Mouse (Mus musculus) cerebellum, adult 2 months (tissue): ENCODE measurements around the gene Exosc2. TPM values are rescaled to one million over a fixed set of nuclear protein-coding genes. Genes with fewer than 3 reads are reported as not detected.

Experiments used
- DNase-seq, 2 experiments: peaks; one replicate each; pipeline ENCODE4 v3.0.0; 2021
- H3K27ac ChIP-seq: fragments of 200-500 bp; 2 replicates; pipeline ENCODE4 v1.5.1; 2012; ENCODE audit warnings: low read length, control low read depth, inconsistent platforms; ENCODE audit not compliant: insufficient read depth
- H3K27me3 ChIP-seq: fragments of 200-500 bp; 2 replicates; pipeline ENCODE4 v1.6.1; 2012; ENCODE audit warnings: inconsistent platforms, mild to moderate bottlenecking, low read length, moderate library complexity; ENCODE audit not compliant: control insufficient read depth, insufficient read depth
- H3K4me1 ChIP-seq: fragments of 200-500 bp; 2 replicates; pipeline ENCODE4 v1.6.1; 2011; ENCODE audit warnings: low read length; ENCODE audit not compliant: control insufficient read depth, insufficient read depth
- H3K4me3 ChIP-seq: fragments of 200-500 bp; replicated peaks from 2 replicates; pipeline ENCODE3; 2011; ENCODE audit warnings: mild to moderate bottlenecking, low read depth, low read length, control low read depth; ENCODE audit not compliant: insufficient read depth
- CTCF ChIP-seq: fragments of 200-500 bp; IDR thresholded peaks from 2 replicates; pipeline ENCODE4 v1.5.1; 2011; ENCODE audit warnings: low read depth, mild to moderate bottlenecking, control low read depth, low read length, moderate library complexity, borderline replicate concordance; ENCODE audit not compliant: insufficient read depth
- POLR2A ChIP-seq: fragments of 200-500 bp; IDR thresholded peaks from 2 replicates; pipeline ENCODE4 v1.6.1; 2011; ENCODE audit warnings: low read length, control low read depth, borderline replicate concordance; ENCODE audit not compliant: insufficient read depth
- WGBS: fragments of 180-500 bp; shearing (Covaris S2); methylation state at CpG from one replicate; pipeline ENCODE4 v1.1.7; 2018; 5-methylcytosine and 5-hydroxymethylcytosine counted together
- polyA plus RNA-seq: library from polyadenylated mRNA; depleted of rRNA; stranded (reverse); fragments of >200 nt; gene quantifications from 2 replicates; pipeline ENCODE4 v1.2.3, GENCODE M21; 2012

Exosc2 gene
- polyA plus RNA-seq, 1 experiment, result 26.8 TPM

- Histone ChIP-seq H3K27ac (no peak overlapping the region), H3K27me3 (peaks cover 15% of the 10 kb centered on the region; the same call in 1 of the 2 replicates), H3K4me3 (no peak overlapping the region), H3K4me1 (no peaks in the 10 kb centered on the region)
- TF ChIP-seq POLR2A (no peak), CTCF (no peak)
- no peak for DNase-seq
- WGBS, result 3% methylated on average over 34 of the region's 34 CpGs
These were observed 31.7 kb upstream of the Exosc2 start for GRCm38 (mm10) chr2:31638581-31639465.

- H3K4me3 ChIP-seq, result no peak overlapping the region
- H3K4me1 ChIP-seq, result no peaks in the 10 kb centered on the region
- no peak for DNase-seq
- no peak overlapping the region for H3K27ac ChIP-seq
- no peak for TF ChIP-seq POLR2A
- no peak for TF ChIP-seq CTCF
- 0% methylated on average over 12 of the region's 13 CpGs for WGBS
- peaks cover 15% of the 10 kb centered on the region; the same call in 1 of the 2 replicates for H3K27me3 ChIP-seq
These were observed 31.1 kb upstream of the Exosc2 start for GRCm38 (mm10) chr2:31639466-31639760.

GRCm38 (mm10) chr2:31639901-31640608 is 30.5 kb upstream of the Exosc2 start, which contains the start of gene Prdm12:
TSS of gene Prdm12 (plus strand) at chr2:31640037.
- H3K27ac ChIP-seq, result no peak within 1 kb of the TSS
- no peak for TF ChIP-seq POLR2A
- no peak for TF ChIP-seq CTCF
- H3K27me3 ChIP-seq, result peaks cover 12% of the 10 kb centered on the region; the same call in 1 of the 2 replicates
- no peaks in the 10 kb centered on the region for H3K4me1 ChIP-seq
- no peak for DNase-seq
- H3K4me3 ChIP-seq, result no peak within 1 kb of the TSS
- WGBS, result 2% methylated on average over 41 of the region's 41 CpGs

- no peak overlapping the region for H3K27ac ChIP-seq
- no peak for TF ChIP-seq POLR2A
- no peak overlapping the region for H3K4me3 ChIP-seq
- peaks cover 6% of the 10 kb centered on the region; the same call in 1 of the 2 replicates for H3K27me3 ChIP-seq
- WGBS, result 1% methylated on average over 48 of the region's 48 CpGs
- no peaks in the 10 kb centered on the region for H3K4me1 ChIP-seq
- no peak for DNase-seq
These were observed 29.7 kb upstream of the Exosc2 start for GRCm38 (mm10) chr2:31640609-31641507.

GRCm38 (mm10) chr2:31641508-31641830 is 29.0 kb upstream of the Exosc2 start:
- no peak overlapping the region for H3K4me3 ChIP-seq

GRCm38 (mm10) chr2:31641929-31642328 is 28.6 kb upstream of the Exosc2 start:
- no peak for DNase-seq
- WGBS, result 4% methylated on average over 18 of the region's 18 CpGs
- no peak overlapping the region for H3K27ac ChIP-seq
- no peak for TF ChIP-seq POLR2A
- TF ChIP-seq CTCF, result no peak
- no peak overlapping the region for H3K4me3 ChIP-seq
- no peaks in the 10 kb centered on the region for H3K4me1 ChIP-seq
- peaks cover 2% of the 10 kb centered on the region; the same call in 1 of the 2 replicates for H3K27me3 ChIP-seq

More at GRCm38 (mm10) chr2:31641508-31641830, 29.0 kb upstream of the Exosc2 start:
- Histone ChIP-seq H3K27me3 (peaks cover 2% of the 10 kb centered on the region; the same call in 1 of the 2 replicates), H3K4me1 (no peaks in the 10 kb centered on the region), H3K27ac (no peak overlapping the region)
- WGBS, result 2% methylated on average over 11 of the region's 11 CpGs
- TF ChIP-seq CTCF (no peak), POLR2A (no peak)
- DNase-seq, result no peak
